In genomic region chr2:60682554-60682953, GRCm38 (mm10) we compare ENCODE assay signal across 23 mouse cellular contexts. TPM values are rescaled to one million over a fixed set of nuclear protein-coding genes. Genes with fewer than 3 reads are reported as not detected.
DNase-seq lines count a peak whose midpoint lies in the region; ATAC-seq and TF ChIP-seq lines count a peak whose summit lies in the region.
"Had no signal": no experiment of that assay in that cellular context is flagged by ENCODE, and none has a peak within 500 bp of the region (broad histone marks: within the 10 kb centered on the region; RNA-seq: fewer than 3 reads in every experiment).

No protein-coding gene starts in this region.

- TF ChIP-seq EP300 in stomach, postnatal 0 days (optimal IDR thresholded peaks at IDR 0.05) = no peak

- H3K27me3 ChIP-seq in stomach, postnatal 0 days (ENCODE audit: control insufficient read depth, insufficient read depth, low read length) = no peaks in the 10 kb centered on the region
- H3K27me3 ChIP-seq: embryonic facial prominence, embryonic 13.5 days; embryonic facial prominence, embryonic 15.5 days; forebrain, embryonic 15.5 days had no signal

- no peaks in the 10 kb centered on the region for H3K4me1 ChIP-seq in stomach, postnatal 0 days (replicated peaks; ENCODE audit: control insufficient read depth, insufficient read depth)
- H3K4me1 ChIP-seq: embryonic facial prominence, embryonic 13.5 days; embryonic facial prominence, embryonic 15.5 days; forebrain, embryonic 10.5 days; forebrain, embryonic 12.5 days; forebrain, embryonic 15.5 days had no signal

- H3K27ac ChIP-seq in stomach, postnatal 0 days (replicated peaks) = no peak overlapping the region
- H3K27ac ChIP-seq: embryonic facial prominence, embryonic 13.5 days; embryonic facial prominence, embryonic 15.5 days; forebrain, embryonic 10.5 days; forebrain, embryonic 12.5 days; forebrain, embryonic 15.5 days had no signal

- no peaks in the 10 kb centered on the region for H3K9me3 ChIP-seq in stomach, postnatal 0 days (ENCODE audit: control insufficient read depth, low read length)
- H3K9me3 ChIP-seq: embryonic facial prominence, embryonic 13.5 days; embryonic facial prominence, embryonic 15.5 days; forebrain, embryonic 10.5 days; forebrain, embryonic 12.5 days; forebrain, embryonic 15.5 days had no signal

- H3K36me3 ChIP-seq in stomach, postnatal 0 days (ENCODE audit: control insufficient read depth, insufficient read depth, low read length) = no peaks in the 10 kb centered on the region
- H3K36me3 ChIP-seq: embryonic facial prominence, embryonic 13.5 days; embryonic facial prominence, embryonic 15.5 days; forebrain, embryonic 10.5 days; forebrain, embryonic 12.5 days; forebrain, embryonic 15.5 days had no signal

- peak; percentile 24 for DNase-seq in lung, postnatal 36 days
- no peak for DNase-seq in lung, postnatal 10 days
- peak; percentile 7 for DNase-seq in stomach, postnatal 0 days (ENCODE audit: low spot score)
- DNase-seq in frontal cortex, postnatal 36 days (ENCODE audit: low spot score in 2 of 2) = no peak
- DNase-seq: adrenal gland, adult 2 months; adrenal gland, postnatal 10 days; adrenal gland, postnatal 25 days; cerebellum, adult 11 months; cerebellum, adult 18-20 months; cerebellum, adult 8-10 months; cerebellum, adult 9-11 months; cerebellum, postnatal 14 days; cerebellum, postnatal 36 days; embryo, embryonic 11 days; forebrain, postnatal 0 days had no signal

- no peak for TF ChIP-seq CTCF in stomach, postnatal 0 days (IDR thresholded peaks at IDR 0.05; ENCODE audit: low read depth)

- H3K4me2 ChIP-seq in stomach, postnatal 0 days (replicated peaks; ENCODE audit: low read depth) = no peak overlapping the region
- H3K4me2 ChIP-seq: embryonic facial prominence, embryonic 13.5 days; embryonic facial prominence, embryonic 15.5 days; forebrain, embryonic 12.5 days; forebrain, embryonic 15.5 days had no signal

- H3K9ac ChIP-seq in stomach, postnatal 0 days (ENCODE audit: low read length) = no peak overlapping the region
- H3K9ac ChIP-seq: embryonic facial prominence, embryonic 13.5 days; embryonic facial prominence, embryonic 15.5 days; forebrain, embryonic 12.5 days; forebrain, embryonic 15.5 days; forebrain, postnatal 0 days had no signal

- 78% methylated on average over 2 of the region's 2 CpGs for WGBS in stomach, postnatal 0 days

- ATAC-seq in hematopoietic stem cell, adult 5-6 weeks (replicated peaks in 1 of 2; ENCODE audit: insufficient read depth in 1 of 2, low FRiP score in 2 of 2, low TSS enrichment in 1 of 2, low read depth in 1 of 2, poor library complexity in 2 of 2, severe bottlenecking in 2 of 2) = peak; percentile 51 to 62; a peak in 3 of 4 replicates
- ATAC-seq in stomach, postnatal 0 days (ENCODE audit: low FRiP score, low TSS enrichment) = no peak
- ATAC-seq: forebrain, embryonic 15.5 days; forebrain, postnatal 0 days had no signal

- no peak overlapping the region for H3K4me3 ChIP-seq in stomach, postnatal 0 days (ENCODE audit: low read depth, low read length)
- H3K4me3 ChIP-seq: embryonic facial prominence, embryonic 13.5 days; embryonic facial prominence, embryonic 15.5 days; erythroblast, embryonic 14.5 days; forebrain, embryonic 10.5 days; forebrain, embryonic 12.5 days; forebrain, embryonic 15.5 days had no signal

RNA-seq across cellular contexts. Expression of gene Itgb6, which starts 39.9 kb away (rescaled TPM):
- not detected in 2 replicates for total RNA-seq in hematopoietic stem cell, adult 5-6 weeks (2017)
- 8.5 and 8.6 TPM in 2 replicates for polyA plus RNA-seq in stomach, postnatal 0 days (2015; fragmentation: Nextera tagmentation; extraction: Ambion mirVana)
- total RNA-seq: adrenal gland, adult 2 months; adrenal gland, postnatal 25 days; MEL had no signal
- polyA plus RNA-seq: adrenal gland, adult 2 months; erythroblast, embryonic 14.5 days; forebrain, embryonic 15.5 days; forebrain, postnatal 0 days had no signal

Comparison
In these comparisons a context has a peak if more than half of its experiments do, and no peak if none do; other contexts are left out.
1. DNase-seq: peak in lung, postnatal 36 days (single experiment) and stomach, postnatal 0 days (single experiment); none in lung, postnatal 10 days (single experiment) and frontal cortex, postnatal 36 days (0 of 2).